Mouse (Mus musculus): ENCODE data around the gene Prr23a2. TPM values are rescaled to one million over a fixed set of nuclear protein-coding genes. Genes with fewer than 3 reads are reported as not detected.

Gene Prr23a2
- polyA plus RNA-seq, 1 experiment, result not detected

DNA sequence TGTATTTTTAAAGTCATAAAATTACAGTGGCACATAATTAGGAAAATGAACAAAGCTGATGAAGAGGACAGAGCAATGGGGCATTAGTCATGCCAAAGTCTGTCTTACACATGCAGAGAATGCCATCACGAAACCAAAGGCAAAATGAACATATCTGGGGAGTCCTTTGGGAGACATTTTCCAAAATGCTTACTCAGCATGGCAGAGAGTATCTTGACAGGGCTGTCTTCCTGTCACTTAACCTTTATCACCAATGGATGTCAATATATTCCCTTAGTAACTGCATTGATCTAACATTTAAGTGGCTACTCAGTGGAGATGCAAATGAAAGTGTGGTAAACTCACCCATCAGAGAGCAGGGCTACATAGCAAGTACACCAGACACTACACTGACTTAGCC lies 45.2 kb downstream of the Prr23a2 start:
- no peak for TF ChIP-seq SRF (IDR thresholded peaks at IDR 0.05; ENCODE audit: control insufficient read depth, insufficient read length, low read depth)
- no peak for TF ChIP-seq POLR2A (IDR thresholded peaks at IDR 0.05; ENCODE audit: insufficient read length, low read depth)
- TF ChIP-seq REST (IDR thresholded peaks at IDR 0.05; ENCODE audit: insufficient read depth, insufficient read length), result no peak
- no peak for TF ChIP-seq MYOD1 (IDR thresholded peaks at IDR 0.05; ENCODE audit: control insufficient read depth in 1 of 3, insufficient read length in 2 of 3, low read depth in 2 of 3)
- TF ChIP-seq TCF3 (IDR thresholded peaks at IDR 0.05; ENCODE audit: insufficient read length, low read depth), result no peak
- TF ChIP-seq POLR2AphosphoS2 (IDR thresholded peaks at IDR 0.05; ENCODE audit: insufficient read length, low read depth), result no peak
- no peak for TF ChIP-seq CEBPB (IDR thresholded peaks at IDR 0.05; ENCODE audit: insufficient read depth, poor library complexity, severe bottlenecking)
- TF ChIP-seq E2F4 (IDR thresholded peaks at IDR 0.05; ENCODE audit: insufficient read depth), result no peak
- TF ChIP-seq USF1 (IDR thresholded peaks at IDR 0.05; ENCODE audit: low read depth), result no peak
- no peak for TF ChIP-seq TCF12 (IDR thresholded peaks at IDR 0.05; ENCODE audit: insufficient read depth, poor library complexity, severe bottlenecking)
- TF ChIP-seq MAX (IDR thresholded peaks at IDR 0.05; ENCODE audit: low read depth), result no peak
- no peak for TF ChIP-seq MYOG (IDR thresholded peaks at IDR 0.05; ENCODE audit: control insufficient read depth in 1 of 3, insufficient read depth in 1 of 3, insufficient read length in 2 of 3, low read depth in 2 of 3)

DNA sequence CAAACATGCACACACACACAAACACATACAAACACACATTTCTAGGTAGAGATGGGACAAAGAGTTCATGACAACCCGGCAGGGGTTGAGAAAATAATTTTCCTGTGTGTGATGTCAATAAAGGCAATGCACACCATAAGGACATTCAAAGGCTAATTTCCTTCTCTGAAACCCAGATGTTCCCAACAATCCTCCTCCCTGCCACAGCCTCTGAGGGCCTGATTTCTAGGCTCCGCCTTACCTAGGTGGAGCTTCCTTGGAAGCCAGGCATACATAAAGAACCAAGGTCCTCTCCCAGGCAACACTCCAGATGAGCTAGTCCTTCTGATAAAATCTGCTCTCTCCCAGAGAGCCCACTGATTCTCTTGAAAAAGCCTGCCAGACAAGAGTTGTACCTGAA lies 46.5 kb downstream of the Prr23a2 start, which contains the start of gene 7420426K07Rik:
TSS of gene 7420426K07Rik (plus strand) at position 301 of the 400 bp plus-strand sequence.
- Histone ChIP-seq H3ac (ENCODE audit: control insufficient read depth, insufficient read length) (no peak within 1 kb of the TSS), H3K4me2 (ENCODE audit: low read depth) (no peak within 1 kb of the TSS), H3K27me3 (ENCODE audit: control insufficient read depth, insufficient read depth, insufficient read length) (no peaks in the 10 kb centered on the region), H3K79me2 (ENCODE audit: control insufficient read depth, insufficient read depth) (no peaks in the 10 kb centered on the region), H3K4me3 (no peak within 1 kb of the TSS), H3K36me3 (ENCODE audit: control insufficient read depth, insufficient read depth) (no peaks in the 10 kb centered on the region)
- TF ChIP-seq USF1 (IDR thresholded peaks at IDR 0.05; ENCODE audit: low read depth) (no peak), MYOG (IDR thresholded peaks at IDR 0.05; ENCODE audit: control insufficient read depth in 1 of 3, insufficient read depth in 1 of 3, insufficient read length in 2 of 3, low read depth in 2 of 3) (no peak), MAX (IDR thresholded peaks at IDR 0.05; ENCODE audit: low read depth) (no peak)

More for the DNA sequence above, 45.2 kb downstream of the Prr23a2 start:
- Histone ChIP-seq H3K4me3 (no peak overlapping the region), H3K79me2 (ENCODE audit: control insufficient read depth, insufficient read depth) (no peaks in the 10 kb centered on the region), H3K27me3 (ENCODE audit: control insufficient read depth, insufficient read depth, insufficient read length) (no peaks in the 10 kb centered on the region), H3ac (ENCODE audit: control insufficient read depth, insufficient read length) (no peak overlapping the region), H3K4me2 (ENCODE audit: low read depth) (no peak overlapping the region), H3K36me3 (ENCODE audit: control insufficient read depth, insufficient read depth) (no peaks in the 10 kb centered on the region)

Other genes starting within 250 kb of the Prr23a2 start
- gene Prr23a1, start 14.0 kb upstream of the Prr23a2 start, polyA plus RNA-seq (2012; fragmentation: generic; extraction: Trizol), result not detected
- gene Prr23a3, start 8.3 kb downstream of the Prr23a2 start, polyA plus RNA-seq (2012; fragmentation: generic; extraction: Trizol), result not detected
- not detected for gene 7420426K07Rik, start 46.6 kb downstream of the Prr23a2 start, polyA plus RNA-seq (2012; fragmentation: generic; extraction: Trizol)
- 0.01 TPM for gene Foxl2, start 98.8 kb downstream of the Prr23a2 start, polyA plus RNA-seq (2012; fragmentation: generic; extraction: Trizol)
- 17.3 TPM for gene Faim, start 129.9 kb downstream of the Prr23a2 start, polyA plus RNA-seq (2012; fragmentation: generic; extraction: Trizol)
- gene Gm1123, start 179.2 kb downstream of the Prr23a2 start, polyA plus RNA-seq (2012; fragmentation: generic; extraction: Trizol), result not detected